Comparison of ENCODE assay signal across 27 mouse cellular contexts in the genomic region with DNA sequence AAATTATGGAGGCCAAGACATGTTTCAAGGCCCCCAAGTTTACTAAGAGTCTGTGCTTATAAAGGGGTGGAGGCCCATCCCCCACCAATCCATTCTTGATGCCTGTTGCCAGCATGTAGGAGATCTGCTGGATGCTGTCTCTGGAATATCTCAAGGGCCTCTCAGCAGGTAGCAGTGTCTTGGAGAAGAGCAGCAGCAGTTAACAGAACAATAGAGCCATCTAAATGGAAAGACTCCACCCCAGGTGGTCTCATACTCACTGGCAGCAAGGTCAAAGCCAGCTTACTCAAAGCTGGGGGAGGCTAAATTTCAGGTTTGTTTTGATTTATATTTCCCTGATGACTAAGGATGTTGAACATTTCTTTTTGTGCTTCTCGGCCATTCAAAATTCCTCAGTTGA. TPM values are rescaled to one million over a fixed set of nuclear protein-coding genes. Genes with fewer than 3 reads are reported as not detected.
DNase-seq lines count a peak whose midpoint lies in the region; ATAC-seq and TF ChIP-seq lines count a peak whose summit lies in the region.
"Had no signal": no experiment of that assay in that cellular context is flagged by ENCODE, and none has a peak within 500 bp of the region (broad histone marks: within the 10 kb centered on the region; RNA-seq: fewer than 3 reads in every experiment).

No protein-coding gene starts in this region.

- no peak overlapping the region; the same call in 1 of the 2 replicates for H3K27ac ChIP-seq in ES-Bruce4 (ENCODE audit: insufficient read depth, low read length)
- H3K27ac ChIP-seq in ES-E14 (ENCODE audit: insufficient read depth, low read depth, low read length, poor library complexity, severe bottlenecking): no peak overlapping the region; the same call in 1 of the 2 replicates
- H3K27ac ChIP-seq: embryonic facial prominence, embryonic 12.5 days; embryonic facial prominence, embryonic 15.5 days; forebrain, embryonic 12.5 days; forebrain, embryonic 15.5 days; heart, adult 2 months; heart, embryonic 10.5 days; heart, embryonic 13.5 days; hindbrain, embryonic 12.5 days; hindbrain, embryonic 15.5 days had no signal

- H3K27me3 ChIP-seq in ES-Bruce4 (ENCODE audit: control insufficient read depth, insufficient read depth, low read length, poor library complexity, severe bottlenecking): no peaks in the 10 kb centered on the region
- H3K27me3 ChIP-seq: embryonic facial prominence, embryonic 12.5 days; embryonic facial prominence, embryonic 15.5 days; forebrain, embryonic 12.5 days; forebrain, embryonic 15.5 days; heart, embryonic 13.5 days; hindbrain, embryonic 12.5 days; hindbrain, embryonic 15.5 days; Patski had no signal

- peak; percentile 66 for DNase-seq in ES-E14 (ENCODE audit: low read depth, low spot score)
- DNase-seq in ZHBTc4 (ENCODE audit: low read depth, low spot score): peak; percentile 93
- DNase-seq in lung, postnatal 25 days (ENCODE audit: low spot score): no peak
- DNase-seq in spleen, adult 18-20 months: no peak
- DNase-seq: adrenal gland, postnatal 10 days; cerebellum, adult 11 months; cerebellum, adult 2 months; cerebellum, adult 9-11 months; cerebellum, postnatal 25 days; gastrocnemius, postnatal 25 days; heart, adult 2 months had no signal

- TF ChIP-seq POLR2A in ES-Bruce4 (IDR thresholded peaks at IDR 0.05; ENCODE audit: insufficient read depth, low read length): no peak

- peaks cover 2% of the 10 kb centered on the region for H3K4me1 ChIP-seq in ES-Bruce4 (ENCODE audit: control insufficient read depth, insufficient read depth, low read length)
- peaks cover 3 to 18% of the 10 kb centered on the region in 2 experiments for H3K4me1 ChIP-seq in ES-E14 (ENCODE audit: control insufficient read depth in 2 of 2, insufficient read depth in 2 of 2, low read length in 2 of 2, poor library complexity in 1 of 2)
- H3K4me1 ChIP-seq: embryonic facial prominence, embryonic 12.5 days; embryonic facial prominence, embryonic 15.5 days; forebrain, embryonic 12.5 days; forebrain, embryonic 15.5 days; heart, embryonic 10.5 days; heart, embryonic 13.5 days; hindbrain, embryonic 12.5 days; hindbrain, embryonic 15.5 days had no signal

- H3K36me3 ChIP-seq in ES-Bruce4 (ENCODE audit: control insufficient read depth, insufficient read depth, low read length, poor library complexity, severe bottlenecking): no peaks in the 10 kb centered on the region
- no peaks in the 10 kb centered on the region for H3K36me3 ChIP-seq in ES-E14 (ENCODE audit: control insufficient read depth, insufficient read depth, low read length, poor library complexity, severe bottlenecking)
- H3K36me3 ChIP-seq: embryonic facial prominence, embryonic 12.5 days; embryonic facial prominence, embryonic 15.5 days; forebrain, embryonic 12.5 days; forebrain, embryonic 15.5 days; heart, embryonic 10.5 days; heart, embryonic 13.5 days; hindbrain, embryonic 12.5 days; hindbrain, embryonic 15.5 days had no signal

- H3K9ac ChIP-seq in ES-Bruce4 (ENCODE audit: low read depth, poor library complexity, severe bottlenecking): no peak overlapping the region
- H3K9ac ChIP-seq in ES-E14 (ENCODE audit: insufficient read depth, low read depth, low read length, poor library complexity, severe bottlenecking): no peak overlapping the region
- H3K9ac ChIP-seq: embryonic facial prominence, embryonic 12.5 days; embryonic facial prominence, embryonic 15.5 days; forebrain, embryonic 12.5 days; forebrain, embryonic 15.5 days; heart, embryonic 13.5 days; hindbrain, embryonic 12.5 days; hindbrain, embryonic 15.5 days had no signal

- in situ Hi-C loops in ES-E14 (cut with MboI; ENCODE audit: low sequenced_read_pairs in 2 of 2, unreplicated experiment in 2 of 2): no loop called here

- ATAC-seq in megakaryocyte progenitor cell, adult 5-6 weeks (replicated peaks; ENCODE audit: poor library complexity): no peak
- ATAC-seq: CD4-positive, CD25-positive, alpha-beta regulatory T cell, adult 4 months; forebrain, embryonic 15.5 days; intestine, postnatal 0 days; Patski had no signal

- H3K4me3 ChIP-seq in ES-Bruce4 (ENCODE audit: low read depth, low read length) (no peak overlapping the region), ES-E14 (ENCODE audit: insufficient read depth in 1 of 2, low read depth in 1 of 2, low read length in 2 of 2, poor library complexity in 1 of 2, severe bottlenecking in 1 of 2) (no peak overlapping the region)
- H3K4me3 ChIP-seq: embryonic facial prominence, embryonic 12.5 days; embryonic facial prominence, embryonic 15.5 days; erythroblast, embryonic 14.5 days; forebrain, embryonic 12.5 days; forebrain, embryonic 15.5 days; heart, adult 2 months; heart, embryonic 10.5 days; heart, embryonic 13.5 days; hindbrain, embryonic 12.5 days; hindbrain, embryonic 15.5 days had no signal

- peak; percentile 83 for TF ChIP-seq EP300 in ES-Bruce4 (IDR thresholded peaks at IDR 0.05; ENCODE audit: insufficient read depth, low read depth, low read length)

- H3K9me3 ChIP-seq in ES-Bruce4 (replicated peaks; ENCODE audit: control insufficient read depth, insufficient read depth, low read length, poor library complexity, severe bottlenecking): 0 out of 2 replicates have a peak, but pooled peaks cover 3% of the 10 kb centered on the region
- no peaks in the 10 kb centered on the region for H3K9me3 ChIP-seq in ES-E14 (ENCODE audit: control insufficient read depth, insufficient read depth, low read depth, low read length)
- H3K9me3 ChIP-seq: embryonic facial prominence, embryonic 12.5 days; embryonic facial prominence, embryonic 15.5 days; forebrain, embryonic 12.5 days; forebrain, embryonic 15.5 days; heart, embryonic 10.5 days; heart, embryonic 13.5 days; hindbrain, embryonic 12.5 days; hindbrain, embryonic 15.5 days had no signal

- no peak for TF ChIP-seq CTCF in ES-Bruce4 (IDR thresholded peaks at IDR 0.05; ENCODE audit: low read depth, low read length)

TF ChIP-seq in ES-E14, 5 proteins besides CTCF, POLR2A, EP300 and RAD21:
- TF ChIP-seq CHD2 (IDR thresholded peaks at IDR 0.05; ENCODE audit: low read depth, low read length) (peak; percentile 71), ZC3H11A (IDR thresholded peaks at IDR 0.05; ENCODE audit: borderline replicate concordance, low read depth, low read length) (no peak)

RNA-seq across cellular contexts. Expression of gene Col3a1, which starts 46.7 kb away (rescaled TPM):
- polyA plus RNA-seq in ES-Bruce4 (2011; ENCODE audit: insufficient read depth, insufficient read length, low read depth, missing spikeins): 4.4 and 5.0 TPM in 2 replicates
- total RNA-seq in ES-E14 (2012; rRNA removed): 6.3 and 46.2 TPM in 2 replicates
- total RNA-seq in megakaryocyte progenitor cell, adult 5-6 weeks (2015): not detected in 2 replicates
- total RNA-seq in megakaryocyte progenitor cell, adult 5-6 weeks (2017): not detected in 2 replicates
- total RNA-seq: common myeloid progenitor, adult 5-6 weeks; hematopoietic stem cell, adult 5-6 weeks had no signal
- polyA plus RNA-seq: CD4-positive, CD25-positive, alpha-beta regulatory T cell, adult 4 months had no signal

Comparison
In these comparisons a context has a peak if more than half of its experiments do, and no peak if none do; other contexts are left out.
1. DNase-seq: peak in ES-E14 (single experiment) and ZHBTc4 (single experiment); none in lung, postnatal 25 days (single experiment) and spleen, adult 18-20 months (0 of 2).